Mouse (Mus musculus) heart, embryonic 13.5 days (tissue): ENCODE results near the gene Tcf23. TPM values are rescaled to one million over a fixed set of nuclear protein-coding genes. Genes with fewer than 3 reads are reported as not detected.

Experiments
- polyA plus RNA-seq: library from polyadenylated mRNA; unstranded; fragments of >200 nt; fragmentation: Nextera tagmentation; extraction: Ambion mirVana; gene quantifications from 2 replicates; pipeline ENCODE4 v1.2.1, GENCODE M21; 2015

Gene Tcf23
- polyA plus RNA-seq, 1 experiment from 2014 or later: 0.16 TPM

Other genes starting within 250 kb of the Tcf23 start
- gene Mapre3, start 154.0 kb upstream of the Tcf23 start, polyA plus RNA-seq: 16.1 and 16.4 TPM in 2 replicates
- 66.8 and 68.0 TPM in 2 replicates for gene Tmem214, start 100.7 kb upstream of the Tcf23 start, polyA plus RNA-seq
- 9.9 and 11.5 TPM in 2 replicates for gene Agbl5, start 80.0 kb upstream of the Tcf23 start, polyA plus RNA-seq
- gene Ost4, start 60.9 kb upstream of the Tcf23 start, polyA plus RNA-seq: 421 and 441 TPM in 2 replicates
- gene Emilin1, start 55.3 kb upstream of the Tcf23 start, polyA plus RNA-seq: 166 and 168 TPM in 2 replicates
- gene Khk, start 47.2 kb upstream of the Tcf23 start, polyA plus RNA-seq: 10.2 and 11.7 TPM in 2 replicates
- 3.9 and 4.7 TPM in 2 replicates for gene Cgref1, start 23.1 kb upstream of the Tcf23 start, polyA plus RNA-seq
- 79.6 and 90.0 TPM in 2 replicates for gene Preb, start 8.3 kb upstream of the Tcf23 start, polyA plus RNA-seq
- gene Atraid, start 79.7 kb downstream of the Tcf23 start, polyA plus RNA-seq: 119 and 124 TPM in 2 replicates
- 6.9 and 7.2 TPM in 2 replicates for gene Slc5a6, start 80.3 kb downstream of the Tcf23 start, polyA plus RNA-seq
- 17.8 and 20.9 TPM in 2 replicates for gene Cad, start 86.1 kb downstream of the Tcf23 start, polyA plus RNA-seq
- gene Dnajc5g, start 137.6 kb downstream of the Tcf23 start, polyA plus RNA-seq: not detected in 2 replicates
- gene Slc30a3, start 139.6 kb downstream of the Tcf23 start, polyA plus RNA-seq: 0.21 and 0.69 TPM in 2 replicates
- 10.7 and 13.9 TPM in 2 replicates for gene Trim54, start 148.1 kb downstream of the Tcf23 start, polyA plus RNA-seq
- gene Ucn, start 170.2 kb downstream of the Tcf23 start, polyA plus RNA-seq: 0.45 TPM in 1 of 2 replicates, not detected in the other
- gene Mpv17, start 185.6 kb downstream of the Tcf23 start, polyA plus RNA-seq: 68.0 and 89.4 TPM in 2 replicates
- 0.46 and 2.6 TPM in 2 replicates for gene Gm29609, start 211.2 kb downstream of the Tcf23 start, polyA plus RNA-seq
- 45.3 and 47.8 TPM in 2 replicates for gene Gtf3c2, start 211.5 kb downstream of the Tcf23 start, polyA plus RNA-seq
- gene Snx17, start 224.6 kb downstream of the Tcf23 start, polyA plus RNA-seq: 112 and 116 TPM in 2 replicates
- gene Eif2b4, start 224.8 kb downstream of the Tcf23 start, polyA plus RNA-seq: 52.3 and 55.9 TPM in 2 replicates
- gene Zfp513, start 233.6 kb downstream of the Tcf23 start, polyA plus RNA-seq: 7.3 and 7.5 TPM in 2 replicates